Mouse (Mus musculus): ENCODE measurements around the gene Amacr. TPM values are rescaled to one million over a fixed set of nuclear protein-coding genes. Genes with fewer than 3 reads are reported as not detected.

Gene Amacr
- polyA plus RNA-seq, 1 experiment, result 3.1 TPM

DNA sequence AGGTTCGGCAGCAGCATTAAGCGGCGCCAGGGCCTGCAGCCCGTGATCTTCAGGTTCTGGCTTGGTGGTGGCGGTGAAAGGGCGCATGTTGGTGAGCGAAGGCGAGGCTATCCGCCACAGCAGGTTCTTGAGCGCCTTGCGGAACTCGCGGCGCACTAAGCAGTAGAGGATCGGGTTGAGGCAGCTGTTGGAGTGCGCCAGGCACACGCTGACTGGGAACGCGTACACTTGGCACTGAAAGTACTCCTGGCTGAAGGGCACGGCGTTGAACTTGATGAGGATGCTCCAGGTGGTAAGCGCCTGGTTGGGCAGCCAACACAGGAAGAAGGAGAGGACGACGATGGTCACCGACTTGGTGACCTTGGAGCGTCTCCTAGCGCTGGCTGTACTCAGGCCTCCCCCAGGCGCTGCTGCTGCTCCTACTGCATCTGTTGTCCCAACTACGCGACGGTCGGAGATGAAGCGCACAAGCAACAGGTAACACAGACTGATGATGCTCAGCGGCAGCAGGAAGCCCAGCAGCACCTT is 54.5 kb downstream of the Amacr start:
- no peak for TF ChIP-seq GATA1 (IDR thresholded peaks at IDR 0.05; ENCODE audit: low read length)

DNA sequence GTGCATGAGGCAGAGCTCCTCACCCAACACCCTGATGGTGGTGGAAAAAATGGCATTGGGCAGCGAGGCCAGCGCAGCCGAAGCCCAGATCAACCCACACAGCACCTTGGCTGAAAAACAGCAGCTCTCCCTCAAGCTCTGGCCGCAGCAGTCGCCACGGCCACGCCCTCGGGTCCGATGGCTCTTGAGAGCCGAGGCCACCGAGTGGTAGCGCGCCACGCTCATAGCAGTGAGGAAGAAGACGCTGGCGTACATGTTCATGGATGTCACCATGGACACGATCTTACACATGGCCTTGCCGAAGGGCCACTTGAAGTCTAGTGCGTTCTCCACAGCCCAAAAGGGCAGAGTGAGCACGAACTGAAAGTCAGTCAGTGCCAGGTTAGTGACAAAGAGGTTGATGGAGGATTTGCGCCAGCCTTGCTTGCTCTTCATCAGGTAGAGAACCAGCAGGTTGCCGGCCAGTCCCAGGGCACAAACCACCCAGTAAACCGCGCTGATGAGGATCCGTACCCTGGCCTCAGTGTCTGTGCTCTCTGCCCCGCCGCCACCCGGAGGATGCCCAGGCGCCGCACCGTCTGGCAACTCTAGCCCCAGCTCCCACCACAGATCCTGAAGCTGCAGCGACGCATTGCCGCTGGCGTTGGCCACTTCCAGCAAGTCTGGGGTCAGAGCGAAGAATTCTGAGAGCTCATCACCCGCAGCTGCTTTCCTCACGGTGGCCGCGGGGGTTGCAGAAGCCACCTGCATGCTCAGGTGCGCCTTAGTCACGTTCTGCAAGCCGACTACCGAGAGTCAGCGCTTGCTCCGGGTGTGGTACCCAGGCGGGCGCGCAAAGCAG is 55.2 kb downstream of the Amacr start:
- no peak for TF ChIP-seq GATA1 (IDR thresholded peaks at IDR 0.05; ENCODE audit: low read length)

DNA sequence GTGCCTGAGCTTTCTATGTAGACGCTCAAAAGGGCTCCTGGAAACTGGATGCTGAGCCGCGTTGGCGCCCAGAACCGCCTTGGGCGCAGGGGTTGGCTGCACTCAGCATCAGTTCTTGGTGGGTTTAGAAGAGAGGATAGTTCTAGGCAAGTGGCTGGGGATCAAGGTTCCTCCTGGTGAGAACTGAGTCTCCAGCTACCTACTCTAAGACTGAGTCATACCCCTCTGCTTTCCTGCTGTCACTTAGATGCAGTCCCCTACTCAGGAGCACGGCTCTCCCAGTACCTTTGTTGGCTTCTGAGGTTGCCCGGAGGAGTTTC is 55.8 kb downstream of the Amacr start:
- TF ChIP-seq GATA1 (IDR thresholded peaks at IDR 0.05; ENCODE audit: low read length), result no peak

- TF ChIP-seq GATA1 (IDR thresholded peaks at IDR 0.05; ENCODE audit: low read length), result no peak
These were observed 56.2 kb downstream of the Amacr start, which contains the start of gene Rxfp3 for GRCm38 (mm10) chr15:11037711-11038110. Gene Rxfp3 (minus strand): TSS chr15:11037991.

- no peak for TF ChIP-seq GATA1 (IDR thresholded peaks at IDR 0.05; ENCODE audit: low read length)
These were observed 56.9 kb downstream of the Amacr start for GRCm38 (mm10) chr15:11038476-11038875.

GRCm38 (mm10) chr15:11040067-11040466 is 58.5 kb downstream of the Amacr start:
- TF ChIP-seq GATA1 (IDR thresholded peaks at IDR 0.05; ENCODE audit: low read length), result no peak

GRCm38 (mm10) chr15:11041229-11041628 is 59.7 kb downstream of the Amacr start:
- no peak for TF ChIP-seq GATA1 (IDR thresholded peaks at IDR 0.05; ENCODE audit: low read length)

- TF ChIP-seq GATA1 (IDR thresholded peaks at IDR 0.05; ENCODE audit: low read length), result no peak
These were observed 61.3 kb downstream of the Amacr start for GRCm38 (mm10) chr15:11042828-11043227.

Other genes with a start within 250 kb of the Amacr start
- gene C1qtnf3, start 29.4 kb upstream of the Amacr start, polyA plus RNA-seq (2012), result not detected in 2 replicates
- gene Slc45a2, start 19.0 kb downstream of the Amacr start, polyA plus RNA-seq (2012), result not detected in 2 replicates
- gene Rxfp3, start 56.2 kb downstream of the Amacr start, polyA plus RNA-seq (2012), result not detected in 2 replicates
- gene Adamts12, start 83.0 kb downstream of the Amacr start, polyA plus RNA-seq (2012), result not detected in 2 replicates

Data from G1E-ER4 (cell line).